Mouse (Mus musculus): ENCODE measurements around the gene Ccnl1. TPM values are rescaled to one million over a fixed set of nuclear protein-coding genes. Genes with fewer than 3 reads are reported as not detected.

Ccnl1 gene
- polyA plus RNA-seq, 1 experiment from 2014 or later: 82.6 TPM

DNA sequence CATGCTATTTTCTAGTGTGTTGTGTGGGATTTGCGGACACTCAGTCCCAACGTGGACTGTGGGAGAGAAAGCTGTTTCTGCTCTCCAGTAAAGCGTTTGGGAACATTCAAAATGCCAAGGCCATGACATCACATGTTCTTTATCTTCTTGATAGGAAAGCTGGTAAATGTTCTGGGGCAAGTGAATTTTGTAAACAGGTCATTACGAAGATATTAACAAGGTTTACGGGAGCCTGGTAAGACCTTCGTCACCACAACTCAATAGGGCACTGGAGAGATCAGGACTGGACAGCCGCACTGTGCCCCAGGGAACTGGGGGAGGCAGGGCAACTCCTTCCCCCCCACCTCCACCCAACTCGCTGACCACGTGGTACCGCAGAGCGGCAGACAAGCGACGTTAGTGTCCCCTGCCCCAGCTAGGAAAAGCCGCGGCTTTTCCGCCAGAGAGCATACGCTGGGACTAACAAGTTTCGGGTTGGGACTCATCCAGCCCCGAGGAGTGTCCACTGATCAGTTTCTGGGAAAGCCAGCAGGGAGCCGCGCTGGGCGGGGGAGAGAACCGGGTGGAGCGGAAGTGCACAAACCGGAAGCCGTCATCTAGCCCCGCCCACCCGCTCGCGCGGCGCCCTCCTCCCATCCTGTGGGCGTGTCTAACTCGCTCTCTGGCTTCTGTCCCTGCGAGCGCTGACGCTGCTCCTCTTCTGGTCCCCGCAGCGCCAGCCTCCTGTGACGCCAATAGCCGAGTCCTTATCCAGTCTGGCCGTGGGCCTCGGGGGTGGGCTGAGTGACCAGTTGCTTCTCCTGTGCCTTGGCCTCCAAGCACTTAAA is 16.4 kb upstream of the Ccnl1 start:
- DNase-seq (ENCODE audit: low spot score): peak; percentile 98
- peak overlapping the region; percentile 62 for H3K4me3 ChIP-seq (replicated peaks; ENCODE audit: low read depth, low read length)
- H3K4me2 ChIP-seq (ENCODE audit: low read length): peak overlapping the region; percentile 71
- no peak for TF ChIP-seq CTCF (IDR thresholded peaks at IDR 0.05; ENCODE audit: low read depth)
- H3K27me3 ChIP-seq (ENCODE audit: insufficient read depth, low read length): no peaks in the 10 kb centered on the region
- under 1% methylated on average over 43 of the region's 43 CpGs for WGBS
- H3K9ac ChIP-seq (ENCODE audit: low read depth, low read length): peak overlapping the region; percentile 71
- H3K4me1 ChIP-seq (replicated peaks; ENCODE audit: insufficient read depth, low read length): peaks cover 8% of the 10 kb centered on the region; the same call in 1 of the 2 replicates
- no peaks in the 10 kb centered on the region for H3K36me3 ChIP-seq (ENCODE audit: insufficient read depth, low read length)
- peak overlapping the region; percentile 99 for H3K27ac ChIP-seq
- peak; percentile 97 for ATAC-seq (replicated peaks; ENCODE audit: low FRiP score, low read depth)
- no peaks in the 10 kb centered on the region for H3K9me3 ChIP-seq (replicated peaks; ENCODE audit: low read length)

DNA sequence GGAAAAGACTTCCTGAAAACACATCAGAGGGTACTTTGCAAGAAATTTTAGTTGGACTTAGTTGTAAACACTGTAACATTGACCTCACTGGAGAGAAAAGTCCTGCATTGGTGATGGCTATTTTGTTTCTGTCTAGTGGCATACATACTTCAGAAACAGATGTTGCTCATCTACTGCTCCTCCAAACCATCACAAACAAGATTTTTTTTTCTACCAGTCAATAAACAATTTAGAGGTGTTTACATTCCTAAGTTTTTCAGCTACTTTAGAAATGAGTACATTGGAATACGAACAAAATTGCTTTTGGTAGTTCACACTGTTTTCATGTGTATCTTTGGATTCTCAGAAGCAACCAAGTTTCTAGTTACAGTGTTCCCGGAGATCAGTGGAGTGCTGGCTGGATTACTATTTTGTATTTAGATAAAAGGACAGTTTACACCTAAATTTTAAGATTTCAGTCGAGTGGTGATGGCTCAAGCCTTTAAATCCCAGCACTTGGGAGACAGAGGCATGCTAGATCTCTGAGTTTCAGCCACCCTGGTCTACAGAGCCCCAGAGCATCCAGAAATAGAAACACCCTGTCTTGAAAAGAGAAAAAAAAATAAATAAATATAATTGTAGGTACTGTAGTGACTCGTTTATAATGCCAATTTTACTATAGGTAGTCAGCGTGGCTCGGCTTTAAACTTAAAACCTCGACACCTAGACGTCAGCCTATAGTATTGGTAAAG is 15.6 kb upstream of the Ccnl1 start:
- no peak for ATAC-seq (replicated peaks; ENCODE audit: low FRiP score, low read depth)
- 25% methylated on average over 8 of the region's 8 CpGs for WGBS
- Histone ChIP-seq H3K27me3 (ENCODE audit: insufficient read depth, low read length) (no peaks in the 10 kb centered on the region), H3K4me1 (replicated peaks; ENCODE audit: insufficient read depth, low read length) (peaks cover 8% of the 10 kb centered on the region; the same call in 1 of the 2 replicates), H3K9me3 (replicated peaks; ENCODE audit: low read length) (no peaks in the 10 kb centered on the region), H3K4me2 (ENCODE audit: low read length) (peak overlapping the region; percentile 71), H3K4me3 (replicated peaks; ENCODE audit: low read depth, low read length) (peak overlapping the region; percentile 62), H3K9ac (ENCODE audit: low read depth, low read length) (peak overlapping the region; percentile 71), H3K27ac (peak overlapping the region; percentile 99), H3K36me3 (ENCODE audit: insufficient read depth, low read length) (no peaks in the 10 kb centered on the region)
- DNase-seq (ENCODE audit: low spot score): no peak
- TF ChIP-seq CTCF (IDR thresholded peaks at IDR 0.05; ENCODE audit: low read depth): no peak

DNA sequence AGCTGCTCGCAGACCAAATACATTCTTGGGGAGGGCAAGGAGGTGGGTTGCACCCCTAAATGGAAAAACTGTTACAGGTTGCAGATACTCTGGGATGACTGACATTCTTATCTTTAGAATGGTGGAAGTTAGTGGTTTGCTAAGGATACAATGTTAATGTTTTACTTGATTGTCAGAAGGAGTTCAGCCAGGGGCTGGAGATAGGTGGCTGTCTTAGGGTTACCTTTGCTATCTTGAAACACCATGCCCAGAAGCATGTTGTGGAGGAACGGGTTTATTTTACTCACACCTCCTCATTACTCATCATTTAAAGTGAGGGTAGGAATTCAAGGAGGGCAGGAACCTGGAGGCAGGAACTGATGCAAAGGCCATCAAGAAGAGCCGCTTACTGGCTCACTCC is 11.1 kb upstream of the Ccnl1 start:
- Histone ChIP-seq H3K4me1 (replicated peaks; ENCODE audit: insufficient read depth, low read length) (no peaks in the 10 kb centered on the region), H3K4me3 (replicated peaks; ENCODE audit: low read depth, low read length) (no peak overlapping the region), H3K9ac (ENCODE audit: low read depth, low read length) (no peak overlapping the region), H3K27me3 (ENCODE audit: insufficient read depth, low read length) (no peaks in the 10 kb centered on the region), H3K36me3 (ENCODE audit: insufficient read depth, low read length) (no peaks in the 10 kb centered on the region), H3K9me3 (replicated peaks; ENCODE audit: low read length) (no peaks in the 10 kb centered on the region), H3K27ac (no peak overlapping the region), H3K4me2 (ENCODE audit: low read length) (no peak overlapping the region)
- no peak for DNase-seq (ENCODE audit: low spot score)
- ATAC-seq (replicated peaks; ENCODE audit: low FRiP score, low read depth): no peak
- TF ChIP-seq CTCF (IDR thresholded peaks at IDR 0.05; ENCODE audit: low read depth): no peak
- WGBS: 90% methylated on average over 3 of the region's 3 CpGs

DNA sequence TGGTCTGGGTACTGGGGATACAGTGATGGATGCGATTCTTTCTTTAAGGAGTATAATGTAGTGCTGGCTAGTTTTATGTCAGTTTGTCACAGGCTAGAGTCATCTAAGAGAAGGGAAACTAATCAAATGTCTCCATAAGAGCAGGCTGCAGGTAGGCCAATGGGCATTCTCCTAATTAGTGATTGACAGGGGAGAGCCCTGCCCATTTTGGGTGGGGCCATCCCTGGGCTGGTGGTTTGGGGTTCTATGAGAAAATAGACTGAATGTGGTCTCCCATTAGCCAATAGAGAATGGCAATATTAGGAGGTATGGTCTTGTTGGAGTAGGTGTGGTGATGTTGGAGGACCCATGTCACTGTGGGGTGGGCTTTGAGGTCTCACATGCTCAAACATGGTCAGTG is 8.3 kb upstream of the Ccnl1 start:
- no peak overlapping the region for H3K9ac ChIP-seq (ENCODE audit: low read depth, low read length)
- no peak for TF ChIP-seq CTCF (IDR thresholded peaks at IDR 0.05; ENCODE audit: low read depth)
- no peak overlapping the region for H3K4me3 ChIP-seq (replicated peaks; ENCODE audit: low read depth, low read length)
- WGBS: 92% methylated on average over 1 of the region's 1 CpGs
- no peaks in the 10 kb centered on the region for H3K36me3 ChIP-seq (ENCODE audit: insufficient read depth, low read length)
- no peaks in the 10 kb centered on the region for H3K27me3 ChIP-seq (ENCODE audit: insufficient read depth, low read length)
- no peak for DNase-seq (ENCODE audit: low spot score)
- H3K9me3 ChIP-seq (replicated peaks; ENCODE audit: low read length): no peaks in the 10 kb centered on the region
- ATAC-seq (replicated peaks; ENCODE audit: low FRiP score, low read depth): no peak
- no peak overlapping the region for H3K4me2 ChIP-seq (ENCODE audit: low read length)
- H3K4me1 ChIP-seq (replicated peaks; ENCODE audit: insufficient read depth, low read length): no peaks in the 10 kb centered on the region
- H3K27ac ChIP-seq: no peak overlapping the region

DNA sequence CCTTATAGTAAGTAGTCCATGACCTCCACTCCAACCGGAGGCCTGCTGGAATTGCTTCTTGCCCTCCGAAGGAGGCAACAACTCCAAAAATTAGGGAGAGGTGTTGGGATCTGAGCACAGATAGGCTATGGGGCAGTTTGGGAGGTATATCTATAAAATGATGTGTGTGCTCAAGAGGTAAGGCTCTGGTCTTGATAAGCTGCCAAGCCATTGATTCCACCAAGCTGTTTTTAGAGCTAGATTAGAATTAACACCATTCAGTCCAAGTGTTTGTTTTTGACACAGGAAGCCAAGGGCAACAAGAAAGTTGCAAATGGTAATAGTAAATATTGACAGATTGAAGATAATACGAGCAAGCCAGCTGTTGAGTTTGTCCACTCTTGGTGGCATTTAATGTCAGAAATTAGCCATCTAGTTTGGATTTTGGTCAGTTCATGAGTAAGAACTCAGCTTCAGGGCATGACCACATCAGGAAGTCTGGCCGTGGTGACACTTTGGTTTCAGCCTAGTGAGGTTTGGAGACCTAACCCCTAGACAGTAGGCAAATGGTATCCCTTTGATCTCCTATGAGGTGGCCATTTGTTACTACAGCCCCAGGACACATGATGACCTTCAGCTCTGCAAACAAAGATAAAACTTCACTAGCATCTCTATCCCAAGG is 4.4 kb upstream of the Ccnl1 start:
- H3K4me1 ChIP-seq (replicated peaks; ENCODE audit: insufficient read depth, low read length): no peaks in the 10 kb centered on the region
- H3K36me3 ChIP-seq (ENCODE audit: insufficient read depth, low read length): no peaks in the 10 kb centered on the region
- H3K27ac ChIP-seq: no peak overlapping the region
- no peaks in the 10 kb centered on the region for H3K27me3 ChIP-seq (ENCODE audit: insufficient read depth, low read length)
- ATAC-seq (replicated peaks; ENCODE audit: low FRiP score, low read depth) (no peak), DNase-seq (ENCODE audit: low spot score) (no peak)
- no peak overlapping the region for H3K4me2 ChIP-seq (ENCODE audit: low read length)
- 53% methylated on average over 4 of the region's 4 CpGs for WGBS
- no peak overlapping the region for H3K9ac ChIP-seq (ENCODE audit: low read depth, low read length)
- no peak overlapping the region for H3K4me3 ChIP-seq (replicated peaks; ENCODE audit: low read depth, low read length)
- no peaks in the 10 kb centered on the region for H3K9me3 ChIP-seq (replicated peaks; ENCODE audit: low read length)
- TF ChIP-seq CTCF (IDR thresholded peaks at IDR 0.05; ENCODE audit: low read depth): no peak

DNA sequence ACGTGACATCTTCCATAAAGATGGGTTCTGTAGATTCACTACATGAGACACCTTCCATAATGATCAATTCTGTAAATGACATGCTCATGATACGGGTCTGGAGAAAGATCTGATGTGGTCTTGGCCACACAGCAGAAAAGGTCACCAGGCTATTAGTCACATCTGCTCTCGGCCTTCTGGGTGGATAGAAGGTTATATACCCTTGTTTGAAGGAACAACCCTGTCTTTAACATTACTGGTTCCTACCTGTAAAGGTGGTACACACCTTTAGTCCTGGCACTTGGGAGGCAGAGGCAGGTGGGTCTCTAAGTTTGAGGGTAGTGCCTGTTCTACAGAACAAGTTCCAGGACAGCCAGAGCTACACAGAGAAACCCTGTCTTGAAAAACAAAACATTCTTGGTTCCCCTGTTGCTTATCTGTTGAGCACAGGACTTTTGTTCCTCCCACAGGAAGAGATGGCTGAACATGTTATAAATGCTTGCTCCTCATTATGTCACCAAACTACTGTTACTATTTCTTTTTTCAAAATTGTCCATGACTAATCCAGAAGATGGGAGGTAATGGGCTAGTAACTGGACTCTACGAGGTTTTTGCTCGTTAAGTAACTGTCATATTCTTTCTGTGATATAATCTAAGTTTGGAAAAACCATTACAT is 2.4 kb upstream of the Ccnl1 start:
- no peak overlapping the region for H3K9ac ChIP-seq (ENCODE audit: low read depth, low read length)
- H3K27me3 ChIP-seq (ENCODE audit: insufficient read depth, low read length): no peaks in the 10 kb centered on the region
- DNase-seq (ENCODE audit: low spot score) (no peak), ATAC-seq (replicated peaks; ENCODE audit: low FRiP score, low read depth) (no peak)
- H3K36me3 ChIP-seq (ENCODE audit: insufficient read depth, low read length): no peaks in the 10 kb centered on the region; the same call in 1 of the 2 replicates
- H3K4me1 ChIP-seq (replicated peaks; ENCODE audit: insufficient read depth, low read length): peaks cover 5% of the 10 kb centered on the region
- WGBS: 93% methylated on average over 5 of the region's 5 CpGs
- TF ChIP-seq CTCF (IDR thresholded peaks at IDR 0.05; ENCODE audit: low read depth): no peak
- no peaks in the 10 kb centered on the region for H3K9me3 ChIP-seq (replicated peaks; ENCODE audit: low read length)
- no peak overlapping the region for H3K27ac ChIP-seq
- H3K4me3 ChIP-seq (replicated peaks; ENCODE audit: low read depth, low read length): no peak overlapping the region
- H3K4me2 ChIP-seq (ENCODE audit: low read length): no peak overlapping the region
